Mouse (Mus musculus): ENCODE results near the gene Gm20518.
A peak's percentile ranks its signal among the peaks of the same experiment; 100 is the strongest.

Gene Gm20518

DNA sequence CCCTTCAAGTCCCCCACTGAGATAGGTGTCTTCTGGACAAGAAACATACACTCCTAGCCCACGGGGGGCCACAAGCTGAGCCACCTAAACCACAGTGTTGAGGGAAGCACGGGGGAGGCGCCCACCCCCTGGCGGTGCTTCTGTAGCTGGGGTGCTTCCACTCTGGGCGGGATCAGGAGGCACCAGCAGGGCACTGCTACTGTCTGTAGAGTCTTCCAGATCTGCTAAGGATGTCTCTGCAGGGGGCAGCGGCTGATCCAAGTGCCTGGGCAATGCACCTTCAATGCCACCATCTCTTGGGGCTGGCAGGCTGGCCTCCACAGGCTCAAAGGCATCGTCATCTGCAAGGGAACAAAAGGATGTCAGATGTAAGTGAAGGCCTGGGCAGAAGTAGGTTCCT lies 49.0 kb downstream of the Gm20518 start:
- no peak for DNase-seq (ENCODE audit: low spot score)

- no peak for DNase-seq (ENCODE audit: low spot score)
Measured at GRCm38 (mm10) chr16:17839976-17840375, 51.5 kb downstream of the Gm20518 start.

DNA sequence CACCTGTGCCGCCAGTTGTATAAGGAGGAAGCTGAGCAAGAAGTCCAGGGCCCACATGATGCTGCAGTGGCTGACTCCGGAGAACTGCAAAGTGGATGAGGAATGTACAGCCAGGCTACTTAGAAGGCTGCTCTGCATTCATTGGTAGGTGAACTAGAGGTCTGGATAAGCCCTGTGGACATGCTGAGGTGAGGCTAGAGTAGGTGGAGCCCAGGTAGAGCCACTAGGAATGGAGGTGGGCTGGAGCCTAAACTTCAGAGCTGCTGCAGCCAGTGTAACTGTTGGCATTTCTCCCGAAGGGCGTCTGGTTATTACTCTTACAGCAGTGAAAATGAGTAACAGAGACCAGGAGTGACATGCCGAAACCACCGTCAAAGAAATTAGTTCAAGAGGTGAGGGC lies 53.4 kb downstream of the Gm20518 start, which contains the start of gene Car15:
Gene Car15 (minus strand): TSS at position 314 of the 400 bp plus-strand sequence.
- no peak for DNase-seq (ENCODE audit: low spot score)

GRCm38 (mm10) chr16:17835481-17835880 lies 56.0 kb downstream of the Gm20518 start:
- DNase-seq (ENCODE audit: low spot score) = no peak

DNA sequence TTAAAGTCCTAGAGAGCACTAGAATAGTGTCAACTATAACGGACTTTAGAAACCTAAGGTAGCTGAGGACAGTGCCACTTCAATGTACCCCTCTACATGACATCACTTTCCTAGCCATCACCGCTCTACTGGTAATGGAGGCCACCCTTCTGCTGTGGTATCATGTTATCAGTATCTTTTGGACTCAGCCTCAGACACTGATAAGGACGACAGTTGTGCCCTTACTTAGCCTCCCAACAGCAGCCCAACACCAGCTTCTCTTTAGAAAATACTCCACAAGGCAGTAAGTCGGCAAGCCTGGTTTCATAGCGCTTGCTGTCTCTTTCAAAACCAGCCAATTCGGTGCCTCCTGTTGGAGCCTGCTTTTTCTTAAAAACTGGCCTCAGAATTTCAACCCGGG lies 56.9 kb downstream of the Gm20518 start:
- DNase-seq (ENCODE audit: low spot score) = no peak

DNA sequence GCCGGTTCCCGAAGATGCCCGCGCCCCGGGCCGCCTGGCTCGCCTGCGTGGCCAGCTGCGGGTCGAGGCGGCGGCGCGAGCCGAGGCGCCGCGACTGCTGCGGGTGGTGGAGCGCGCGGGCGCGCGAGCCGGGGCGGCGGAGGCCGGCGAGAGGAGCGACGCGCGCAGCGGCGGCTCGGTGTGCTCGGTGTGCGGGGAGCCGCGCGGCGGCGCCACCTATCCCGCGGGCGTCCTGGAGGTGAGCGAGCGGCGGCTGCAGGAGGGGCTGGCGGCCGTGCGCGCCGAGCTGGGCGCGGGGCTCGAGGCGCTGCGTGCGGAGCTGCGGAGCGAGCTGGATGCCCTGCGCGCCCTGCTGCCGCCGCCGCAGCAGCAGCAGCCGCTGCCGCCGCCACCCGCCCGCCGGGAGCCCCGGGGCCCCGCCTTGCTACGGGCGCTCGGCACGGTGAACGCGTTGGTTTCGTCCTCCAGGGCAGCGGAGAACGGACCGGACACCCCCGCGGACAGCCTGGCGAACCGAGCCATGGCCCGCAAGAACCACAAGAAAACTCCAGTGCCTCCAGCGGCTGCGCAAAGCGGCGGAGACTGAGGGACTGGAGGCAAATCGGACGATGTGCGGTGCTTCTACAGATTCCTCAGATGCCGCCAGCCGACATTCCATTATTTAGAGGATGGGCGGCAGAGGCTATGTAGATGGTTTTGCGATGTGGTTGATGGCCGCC lies 57.6 kb downstream of the Gm20518 start:
- no peak for DNase-seq (ENCODE audit: low spot score)

DNA sequence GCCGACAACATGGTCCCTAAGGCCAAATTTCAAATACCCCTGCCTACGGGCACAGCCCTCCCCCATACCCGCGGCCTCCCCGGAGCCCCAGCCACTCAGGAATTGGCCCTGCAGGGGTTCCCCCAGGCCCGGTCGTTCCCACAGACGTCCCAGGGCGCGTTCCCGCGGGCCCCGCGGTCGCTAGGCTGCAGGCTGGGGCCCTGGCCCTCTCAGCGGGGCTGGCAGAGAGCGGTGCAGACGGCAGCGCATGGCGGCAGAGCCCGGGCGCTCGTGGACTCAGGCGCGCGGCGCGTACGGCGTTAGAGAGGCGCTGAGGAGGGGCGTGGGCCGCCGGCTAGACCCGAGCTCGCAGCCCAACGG lies 58.2 kb downstream of the Gm20518 start:
- no peak for DNase-seq (ENCODE audit: low spot score)

DNA sequence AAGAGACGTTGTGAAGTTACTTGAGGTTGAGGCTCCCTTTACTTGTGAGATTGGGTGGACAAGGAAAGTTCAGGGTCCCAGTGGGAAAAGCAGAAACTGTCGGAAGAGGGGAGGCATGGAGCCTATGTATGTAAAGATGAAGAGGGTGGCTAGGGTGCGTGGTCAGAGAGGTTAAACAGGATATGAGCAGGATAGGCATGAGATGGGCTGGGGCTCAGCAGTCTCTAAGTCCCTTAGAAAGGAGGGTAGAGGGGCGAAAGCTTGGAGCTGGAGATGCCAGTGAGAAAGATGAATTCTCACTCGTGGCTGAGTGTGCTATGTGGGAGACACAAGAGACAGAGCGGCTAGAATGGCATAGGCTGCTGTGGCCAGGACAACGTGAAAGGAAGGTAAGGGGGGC lies 58.6 kb downstream of the Gm20518 start, which contains the start of gene B830017H08Rik:
Gene B830017H08Rik (plus strand): TSS at position 301 of the 400 bp plus-strand sequence.
- DNase-seq (ENCODE audit: low spot score) = no peak

DNA sequence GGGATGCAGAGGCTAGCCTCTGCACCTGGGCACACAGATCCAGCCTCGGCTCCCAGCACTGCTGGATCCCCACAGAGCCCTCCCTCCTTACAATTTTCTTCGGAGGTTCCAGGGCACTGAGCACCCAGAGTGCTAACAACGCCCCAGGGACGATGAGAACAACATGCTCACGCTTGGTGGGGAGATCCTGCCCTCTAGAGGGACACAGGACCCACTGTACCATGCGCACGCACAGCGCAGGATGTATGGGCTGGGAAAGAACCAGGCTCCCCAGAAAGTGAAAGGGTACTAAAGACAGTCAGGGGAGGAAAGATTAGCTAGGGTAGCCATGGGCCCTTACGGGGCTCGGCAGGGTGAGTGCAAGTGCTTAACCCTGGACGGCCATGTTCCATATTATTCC lies 59.7 kb downstream of the Gm20518 start:
- no peak for DNase-seq (ENCODE audit: low spot score)

DNA sequence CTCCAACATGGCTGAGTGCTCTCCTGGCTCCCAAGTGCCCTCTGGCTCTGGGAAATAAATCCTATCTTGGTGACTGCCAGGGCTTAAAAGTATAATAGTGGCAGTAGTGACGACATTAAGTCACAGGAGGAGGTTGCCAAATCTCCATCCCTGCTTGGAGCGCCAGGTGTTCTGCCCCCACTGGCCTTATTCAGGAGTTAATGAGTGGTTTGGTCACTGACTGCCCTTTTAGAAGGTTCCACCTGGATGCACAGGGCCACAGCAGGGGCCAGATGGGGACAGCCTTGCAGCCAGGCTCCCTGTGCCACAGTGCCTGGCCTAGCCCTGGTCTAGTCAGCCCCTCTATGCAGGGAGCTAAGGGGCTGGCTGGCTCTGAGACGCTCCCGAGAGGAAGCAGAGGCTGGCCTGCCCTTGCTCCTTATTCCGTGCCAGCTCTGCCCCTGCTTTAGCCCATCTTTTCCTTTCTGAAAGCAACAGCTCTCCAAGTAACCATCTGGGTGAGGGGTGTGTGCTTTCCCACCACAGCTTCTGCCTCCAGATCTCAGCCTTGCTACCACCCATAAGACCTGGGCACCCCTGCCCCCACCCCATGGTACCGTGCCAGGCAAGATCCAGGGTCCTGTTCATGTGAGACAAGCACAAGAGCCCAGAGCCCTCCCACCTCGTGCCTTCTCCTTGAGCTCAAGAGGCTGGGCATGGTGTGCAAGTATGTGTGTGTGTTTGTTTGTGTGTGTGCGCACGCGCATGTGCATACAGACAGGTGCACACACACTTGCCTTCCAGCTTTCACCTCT lies 60.9 kb downstream of the Gm20518 start:
- no peak for DNase-seq (ENCODE audit: low spot score)

DNA sequence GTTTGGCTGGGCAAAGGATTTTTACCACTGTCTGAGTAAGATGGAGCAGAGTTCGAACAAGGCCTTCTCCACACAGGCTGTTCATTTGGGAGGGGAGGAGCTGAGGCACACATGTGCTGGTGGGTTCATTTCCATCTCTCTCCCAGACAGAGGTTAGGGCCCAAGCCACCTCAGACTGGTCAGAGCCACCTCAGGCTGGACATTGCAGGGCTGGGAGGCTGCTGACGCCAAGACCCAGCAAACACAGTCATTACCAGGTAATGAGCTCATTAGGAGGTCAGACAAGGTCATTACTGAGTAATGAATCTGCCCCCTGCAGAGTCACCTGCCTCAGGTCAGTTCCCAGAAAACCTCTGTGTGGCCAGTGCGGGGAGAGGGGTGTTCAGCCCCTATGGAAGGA lies 62.6 kb downstream of the Gm20518 start:
- no peak for DNase-seq (ENCODE audit: low spot score)

DNA sequence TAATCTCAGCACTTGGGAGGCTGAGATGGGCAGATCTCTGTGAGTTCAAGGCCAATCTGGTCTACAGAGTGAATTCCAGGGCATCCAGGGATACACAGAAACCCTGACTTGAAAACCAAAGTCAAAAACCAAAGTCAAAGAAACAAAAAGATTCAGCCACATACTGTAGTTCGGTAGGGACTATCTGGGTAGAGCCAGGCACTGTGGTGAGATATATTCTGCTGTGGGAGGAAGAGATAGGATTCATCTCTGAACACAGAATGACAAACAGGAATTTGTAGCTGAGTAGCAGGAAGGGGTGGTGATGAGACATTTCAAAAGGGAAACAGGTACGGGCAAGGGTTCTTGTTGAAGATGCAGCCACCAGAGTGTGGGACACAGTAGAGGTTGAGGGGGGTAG lies 63.2 kb downstream of the Gm20518 start:
- no peak for DNase-seq (ENCODE audit: low spot score)

- no peak for DNase-seq (ENCODE audit: low spot score)
Measured at GRCm38 (mm10) chr16:17826500-17826899, 65.0 kb downstream of the Gm20518 start.

- DNase-seq (ENCODE audit: low spot score) = peak; percentile 27
Measured at GRCm38 (mm10) chr16:17816528-17816927, 74.9 kb downstream of the Gm20518 start.

GRCm38 (mm10) chr16:17815411-17816402 lies 75.8 kb downstream of the Gm20518 start:
- DNase-seq (ENCODE audit: low spot score) = peak; percentile 92

DNA sequence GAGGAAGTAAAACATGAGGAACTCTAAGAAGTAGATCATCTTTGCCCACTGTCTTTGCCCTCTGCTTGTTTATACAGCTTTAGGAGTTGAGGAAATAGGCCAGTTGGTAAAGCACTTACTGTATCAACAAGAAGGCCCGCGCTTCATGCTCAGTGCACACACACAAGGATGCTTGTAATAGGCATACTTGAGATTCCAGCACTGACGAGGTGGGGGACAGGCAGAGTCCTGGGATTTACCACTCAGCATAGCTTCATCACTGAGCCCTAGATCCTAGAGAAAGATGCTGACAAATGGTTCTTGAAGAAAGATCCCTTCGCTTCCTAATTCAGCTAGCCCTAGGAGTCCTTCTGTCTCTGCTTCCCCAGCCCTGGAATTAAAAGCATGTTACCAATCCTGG lies 78.3 kb downstream of the Gm20518 start:
- no peak for DNase-seq (ENCODE audit: low spot score)

DNA sequence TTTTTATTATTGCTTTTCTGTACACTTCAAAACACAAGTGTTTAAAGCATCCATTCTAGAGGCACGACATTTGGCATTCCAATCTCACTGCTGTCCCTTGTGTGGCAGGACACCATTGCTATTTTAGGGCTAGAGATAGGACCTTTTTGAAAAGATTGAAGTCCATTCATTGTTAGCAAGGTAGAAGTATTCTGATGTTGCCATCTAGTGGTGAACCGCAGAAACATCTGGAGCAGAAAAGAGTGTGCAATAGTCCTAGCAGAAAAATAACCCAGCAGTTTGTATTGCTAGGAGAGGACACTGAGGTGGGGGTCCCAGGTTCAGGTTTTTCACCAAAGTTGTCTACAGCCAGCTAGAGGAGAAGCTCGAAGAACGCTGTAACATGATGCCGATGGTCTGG lies 79.4 kb downstream of the Gm20518 start:
- DNase-seq (ENCODE audit: low spot score) = peak; percentile 73

DNA sequence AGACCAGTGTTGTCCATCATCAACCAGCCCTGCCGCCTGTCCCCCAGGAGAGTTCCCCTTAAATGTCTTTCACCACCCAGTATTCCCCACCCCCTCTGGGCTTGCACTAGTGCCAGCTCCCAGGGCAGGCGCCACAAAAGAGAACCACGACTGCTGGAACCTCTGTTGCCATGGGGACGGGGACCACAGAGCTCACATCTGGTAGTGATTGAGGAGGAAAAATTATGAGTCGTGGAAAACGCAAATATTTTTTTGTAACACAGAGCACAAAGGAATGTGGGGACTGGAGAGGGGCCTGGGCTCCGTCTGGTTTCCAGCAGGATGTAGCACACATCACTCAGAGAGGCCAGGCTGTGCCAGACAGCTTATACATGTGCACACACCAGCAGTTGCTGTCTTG lies 81.8 kb downstream of the Gm20518 start:
- peak; percentile 72 for DNase-seq (ENCODE audit: low spot score)

- peak; percentile 47 for DNase-seq (ENCODE audit: low spot score)
Measured at GRCm38 (mm10) chr16:17809125-17809524, 82.3 kb downstream of the Gm20518 start.

DNA sequence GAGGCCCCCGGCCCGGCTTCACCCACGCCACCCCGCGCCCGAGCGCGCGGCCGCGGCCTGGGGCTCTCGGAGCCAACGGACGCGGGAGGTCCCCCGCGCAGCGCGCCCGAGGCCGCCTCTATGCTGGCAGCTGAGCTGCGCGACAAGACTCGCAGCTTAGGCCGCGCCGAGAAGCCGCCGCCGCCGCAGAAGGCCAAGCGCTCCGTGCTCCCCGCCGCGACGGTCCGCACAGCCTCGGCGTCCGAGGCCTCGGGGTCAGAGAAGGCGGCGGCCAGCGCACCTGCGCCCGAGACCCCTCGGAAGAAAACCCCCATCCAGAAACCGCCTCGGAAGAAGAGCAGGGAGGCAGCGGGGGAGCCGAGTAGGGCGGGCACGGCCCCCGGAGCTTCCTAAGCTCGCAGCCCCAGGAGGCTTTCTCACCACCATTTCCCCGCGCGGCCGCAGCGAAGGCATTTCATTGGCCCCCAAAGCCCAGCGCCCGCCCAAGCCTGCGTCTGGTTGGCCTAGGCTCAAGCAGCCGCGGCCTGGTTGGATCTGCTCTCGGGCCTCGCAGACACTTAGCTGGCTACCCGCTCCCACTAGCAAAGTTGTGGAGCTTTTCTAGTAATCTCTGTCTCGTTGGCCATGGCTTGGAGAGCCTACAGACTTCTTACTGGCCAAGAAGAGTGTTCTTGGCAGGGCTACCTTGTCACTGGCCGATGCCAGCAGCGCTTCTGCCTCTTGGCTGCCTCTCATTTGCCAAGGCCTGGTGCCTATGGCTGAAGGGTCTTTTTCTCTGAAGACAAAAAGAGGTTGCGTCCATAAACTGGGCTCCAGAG lies 84.1 kb downstream of the Gm20518 start:
- no peak for DNase-seq (ENCODE audit: low spot score)

- no peak for DNase-seq (ENCODE audit: low spot score)
Measured at GRCm38 (mm10) chr16:17806581-17807191, 84.8 kb downstream of the Gm20518 start.

All from MN1 (cell line).